Mouse (Mus musculus): ENCODE results near the gene Sept6.
"Not testable (repeated sequence)": the region's sequence is repeated elsewhere in the genome, so short reads cannot be mapped to it uniquely, and the experiment has no call there.

The Sept6 gene

GRCm38 (mm10) chrX:36971156-36971555 lies 20.4 kb downstream of the Sept6 start:
- no peak for DNase-seq (ENCODE audit: low spot score in 2 of 2)

GRCm38 (mm10) chrX:36969501-36969900 lies 22.1 kb downstream of the Sept6 start:
- no peak for DNase-seq (ENCODE audit: low spot score in 2 of 2)

- DNase-seq (ENCODE audit: low spot score in 2 of 2): no peak
Observed at GRCm38 (mm10) chrX:36956674-36957073, 34.9 kb downstream of the Sept6 start.

GRCm38 (mm10) chrX:36941106-36941505 lies 50.5 kb downstream of the Sept6 start:
- DNase-seq (ENCODE audit: low spot score in 2 of 2): no peak

- no peak for DNase-seq (ENCODE audit: low spot score in 2 of 2)
Observed at GRCm38 (mm10) chrX:36939806-36940413, 51.7 kb downstream of the Sept6 start.

- DNase-seq (ENCODE audit: low spot score in 2 of 2): no peak
Observed at GRCm38 (mm10) chrX:36935326-36935966, 56.1 kb downstream of the Sept6 start.

- no peak for DNase-seq (ENCODE audit: low spot score in 2 of 2)
Observed at GRCm38 (mm10) chrX:36930574-36930973, 61.0 kb downstream of the Sept6 start.

GRCm38 (mm10) chrX:36929694-36930093 lies 61.9 kb downstream of the Sept6 start:
- DNase-seq (ENCODE audit: low spot score in 2 of 2): no peak

- DNase-seq (ENCODE audit: low spot score in 2 of 2): no peak
Observed at GRCm38 (mm10) chrX:36928791-36929190, 62.8 kb downstream of the Sept6 start.

GRCm38 (mm10) chrX:36921346-36921745 lies 70.2 kb downstream of the Sept6 start:
- no peak for DNase-seq (ENCODE audit: low spot score in 2 of 2)

- DNase-seq (ENCODE audit: low spot score in 2 of 2): no peak
Observed at GRCm38 (mm10) chrX:36917749-36918148, 73.8 kb downstream of the Sept6 start.

- DNase-seq (ENCODE audit: low spot score in 2 of 2): peak in 1 of 2 experiments; percentile 32
Observed at GRCm38 (mm10) chrX:36911343-36911742, 80.3 kb downstream of the Sept6 start.

GRCm38 (mm10) chrX:36906539-36906938 lies 85.1 kb downstream of the Sept6 start:
- DNase-seq (ENCODE audit: low spot score in 2 of 2): no peak

GRCm38 (mm10) chrX:36903115-36903768 lies 88.4 kb downstream of the Sept6 start:
- DNase-seq (ENCODE audit: low spot score in 2 of 2): peak; percentile 85 to 95

GRCm38 (mm10) chrX:36902321-36903114 lies 89.1 kb downstream of the Sept6 start, which contains the start of gene Nkrf:
Nkrf (minus strand) TSS chrX:36902899.
- DNase-seq (ENCODE audit: low spot score in 2 of 2): peak in 1 of 2 experiments; percentile 19

GRCm38 (mm10) chrX:36901655-36902054 lies 89.9 kb downstream of the Sept6 start:
- DNase-seq (ENCODE audit: low spot score in 2 of 2): no peak

GRCm38 (mm10) chrX:36898931-36899330 lies 92.7 kb downstream of the Sept6 start:
- DNase-seq (ENCODE audit: low spot score in 2 of 2): not testable (repeated sequence)

GRCm38 (mm10) chrX:36884719-36885118 lies 106.9 kb downstream of the Sept6 start:
- no peak for DNase-seq (ENCODE audit: low spot score in 2 of 2)

- DNase-seq (ENCODE audit: low spot score in 2 of 2): no peak
Observed at GRCm38 (mm10) chrX:36874704-36875128, 116.9 kb downstream of the Sept6 start.

- peak; percentile 26 to 79 for DNase-seq (ENCODE audit: low spot score in 2 of 2)
Observed at GRCm38 (mm10) chrX:36874178-36874696, 117.4 kb downstream of the Sept6 start.

- DNase-seq (ENCODE audit: low spot score in 2 of 2): no peak
Observed at GRCm38 (mm10) chrX:36873765-36874164, 117.8 kb downstream of the Sept6 start, which contains the start of the genes Ube2a and C330007P06Rik. Ube2a (plus strand) TSS chrX:36873900. C330007P06Rik (minus strand) TSS chrX:36874111.

GRCm38 (mm10) chrX:36870372-36870771 lies 121.2 kb downstream of the Sept6 start:
- DNase-seq (ENCODE audit: low spot score in 2 of 2): no peak

Measured in left cerebral cortex, adult 9 months (tissue).